In the genomic region with DNA sequence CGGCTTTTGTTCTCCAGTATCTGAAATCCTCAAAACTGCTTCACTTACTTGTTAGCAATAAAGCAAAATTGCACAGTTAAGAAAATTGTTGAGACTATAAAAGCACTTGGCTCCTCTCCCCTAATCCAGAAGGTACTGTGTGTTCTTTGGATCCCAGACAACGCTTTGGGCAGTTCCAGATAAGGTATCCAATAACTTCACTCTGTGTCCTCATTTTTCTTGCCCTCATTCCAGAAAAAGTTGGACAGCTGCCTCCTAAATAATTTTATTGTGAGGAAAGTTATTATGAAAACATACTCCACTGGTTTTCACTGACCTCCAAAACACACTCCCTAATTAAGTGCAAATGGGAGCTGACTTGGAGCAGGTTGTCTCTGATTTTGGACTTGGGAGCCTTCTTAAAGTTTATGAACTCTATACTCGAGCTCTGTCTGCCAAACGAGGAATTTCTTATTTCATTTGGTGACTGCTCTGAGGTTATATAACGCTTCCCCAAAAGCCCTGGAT, we compare ENCODE assay signal across 8 mouse cellular contexts.
A peak's percentile ranks its signal among the peaks of the same experiment; 100 is the strongest.
DNase-seq lines count a peak whose midpoint lies in the region; ATAC-seq and TF ChIP-seq lines count a peak whose summit lies in the region.
"Had no signal": no experiment of that assay in that cellular context is flagged by ENCODE, and none has a peak within 500 bp of the region (broad histone marks: within the 10 kb centered on the region; RNA-seq: fewer than 3 reads in every experiment).

No protein-coding gene starts in this region.

- WGBS in kidney, postnatal 0 days = 48% methylated on average over 5 of the region's 5 CpGs
- 19% methylated on average over 5 of the region's 5 CpGs for WGBS in limb, embryonic 15.5 days
- 75% methylated on average over 5 of the region's 5 CpGs for WGBS in forebrain, embryonic 12.5 days
- WGBS in midbrain, embryonic 11.5 days = 79% methylated on average over 5 of the region's 5 CpGs

- peak; percentile 14 for DNase-seq in kidney, postnatal 0 days (ENCODE audit: low spot score)
- no peak for DNase-seq in kidney, adult 8-10 months
- DNase-seq in adipocyte (ENCODE audit: low spot score) = peak; percentile 87
- peak; percentile 13 to 40 for DNase-seq in cerebellum, postnatal 10 days
- DNase-seq in midbrain, embryonic 11.5 days (ENCODE audit: low spot score, missing footprints) = no peak

- no peaks in the 10 kb centered on the region for H3K4me1 ChIP-seq in kidney, postnatal 0 days (replicated peaks; ENCODE audit: insufficient read depth, low read length)
- peaks cover 4% of the 10 kb centered on the region for H3K4me1 ChIP-seq in limb, embryonic 15.5 days
- H3K4me1 ChIP-seq in forebrain, embryonic 12.5 days = no peaks in the 10 kb centered on the region
- H3K4me1 ChIP-seq in midbrain, embryonic 11.5 days (ENCODE audit: control insufficient read depth, insufficient read depth, low read length) = no peaks in the 10 kb centered on the region
- H3K4me1 ChIP-seq: midbrain, embryonic 13.5 days had no signal

- no peak overlapping the region for H3K27ac ChIP-seq in kidney, postnatal 0 days
- 0 out of 2 replicates have a peak overlapping the region, but pooled peaks have one; percentile 5 for H3K27ac ChIP-seq in limb, embryonic 15.5 days
- no peak overlapping the region for H3K27ac ChIP-seq in forebrain, embryonic 12.5 days
- H3K27ac ChIP-seq in midbrain, embryonic 11.5 days (ENCODE audit: low read depth, low read length) = no peak overlapping the region
- H3K27ac ChIP-seq: midbrain, embryonic 13.5 days had no signal

- no peak overlapping the region for H3K4me3 ChIP-seq in kidney, postnatal 0 days (replicated peaks; ENCODE audit: low read depth, low read length)
- no peak overlapping the region for H3K4me3 ChIP-seq in limb, embryonic 15.5 days
- H3K4me3 ChIP-seq in forebrain, embryonic 12.5 days (replicated peaks) = no peak overlapping the region
- no peak overlapping the region for H3K4me3 ChIP-seq in midbrain, embryonic 11.5 days (ENCODE audit: low read depth, low read length)
- H3K4me3 ChIP-seq: midbrain, embryonic 13.5 days had no signal

- ATAC-seq in kidney, postnatal 0 days (replicated peaks; ENCODE audit: low FRiP score, low read depth) = no peak
- peak; percentile 85 for ATAC-seq in limb, embryonic 15.5 days (ENCODE audit: insufficient number of reproducible peaks, low FRiP score, low TSS enrichment, low read depth)
- ATAC-seq in forebrain, embryonic 12.5 days (ENCODE audit: low FRiP score) = no peak
- no peak for ATAC-seq in midbrain, embryonic 11.5 days (ENCODE audit: low FRiP score)
- ATAC-seq: midbrain, embryonic 13.5 days had no signal

- no peaks in the 10 kb centered on the region for H3K36me3 ChIP-seq in kidney, postnatal 0 days (ENCODE audit: insufficient read depth, low read length)
- H3K36me3 ChIP-seq in limb, embryonic 15.5 days = no peaks in the 10 kb centered on the region
- no peaks in the 10 kb centered on the region for H3K36me3 ChIP-seq in forebrain, embryonic 12.5 days (replicated peaks)
- H3K36me3 ChIP-seq in midbrain, embryonic 11.5 days (ENCODE audit: control insufficient read depth, insufficient read depth, low read length) = no peaks in the 10 kb centered on the region
- H3K36me3 ChIP-seq: midbrain, embryonic 13.5 days had no signal

- H3K9me3 ChIP-seq in kidney, postnatal 0 days (replicated peaks; ENCODE audit: low read length) = no peaks in the 10 kb centered on the region
- H3K9me3 ChIP-seq in limb, embryonic 15.5 days = no peaks in the 10 kb centered on the region
- no peaks in the 10 kb centered on the region for H3K9me3 ChIP-seq in forebrain, embryonic 12.5 days
- H3K9me3 ChIP-seq in midbrain, embryonic 11.5 days (ENCODE audit: control insufficient read depth, low read length) = no peaks in the 10 kb centered on the region
- H3K9me3 ChIP-seq: midbrain, embryonic 13.5 days had no signal

- no peak overlapping the region for H3K4me2 ChIP-seq in kidney, postnatal 0 days (ENCODE audit: low read length)
- no peak overlapping the region for H3K4me2 ChIP-seq in limb, embryonic 15.5 days
- H3K4me2 ChIP-seq in forebrain, embryonic 12.5 days = no peak overlapping the region
- H3K4me2 ChIP-seq in midbrain, embryonic 11.5 days = no peak overlapping the region
- H3K4me2 ChIP-seq: midbrain, embryonic 13.5 days had no signal

- H3K9ac ChIP-seq in kidney, postnatal 0 days (ENCODE audit: low read depth, low read length) = no peak overlapping the region
- no peak overlapping the region for H3K9ac ChIP-seq in limb, embryonic 15.5 days
- no peak overlapping the region for H3K9ac ChIP-seq in forebrain, embryonic 12.5 days
- H3K9ac ChIP-seq in midbrain, embryonic 11.5 days (ENCODE audit: low read length) = no peak overlapping the region
- H3K9ac ChIP-seq: midbrain, embryonic 13.5 days had no signal

- TF ChIP-seq CTCF in kidney, postnatal 0 days (IDR thresholded peaks at IDR 0.05; ENCODE audit: low read depth) = no peak

- H3K27me3 ChIP-seq in kidney, postnatal 0 days (ENCODE audit: insufficient read depth, low read length) = no peaks in the 10 kb centered on the region
- peaks cover 51% of the 10 kb centered on the region for H3K27me3 ChIP-seq in limb, embryonic 15.5 days
- H3K27me3 ChIP-seq in forebrain, embryonic 12.5 days = peaks cover 15% of the 10 kb centered on the region; the same call in 1 of the 2 replicates
- H3K27me3 ChIP-seq in midbrain, embryonic 11.5 days (ENCODE audit: control insufficient read depth, insufficient read depth, low read length) = no peaks in the 10 kb centered on the region

Comparison
In these comparisons a context has a peak if more than half of its experiments do, and no peak if none do; other contexts are left out.
1. DNase-seq: peak in kidney, postnatal 0 days (single experiment), adipocyte (single experiment) and cerebellum, postnatal 10 days (2 of 2); none in kidney, adult 8-10 months (0 of 2) and midbrain, embryonic 11.5 days (single experiment).